In the genomic region with DNA sequence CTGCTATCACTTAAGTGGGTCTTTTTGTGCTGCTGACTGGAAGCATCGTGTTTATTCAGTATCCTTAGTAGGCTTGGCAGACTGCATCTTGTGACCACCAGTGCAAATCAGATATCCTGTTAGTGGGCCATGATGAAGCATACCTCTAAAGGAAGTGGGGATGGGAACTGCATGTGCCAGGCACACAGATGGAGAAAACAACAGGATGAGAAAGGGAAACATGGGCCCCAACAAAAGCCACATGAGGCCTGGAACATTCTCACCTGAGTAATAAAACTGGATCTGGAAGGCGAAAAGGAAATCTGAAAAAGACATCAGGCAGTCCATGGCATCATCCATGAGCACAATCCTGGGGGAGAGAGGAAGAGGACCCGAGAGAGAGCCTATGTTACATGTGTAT, we compare ENCODE assay signal across 18 mouse cellular contexts. TPM values are rescaled to one million over a fixed set of nuclear protein-coding genes. Genes with fewer than 3 reads are reported as not detected.
DNase-seq lines count a peak whose midpoint lies in the region; ATAC-seq and TF ChIP-seq lines count a peak whose summit lies in the region.
"Had no signal": no experiment of that assay in that cellular context is flagged by ENCODE, and none has a peak within 500 bp of the region (broad histone marks: within the 10 kb centered on the region; RNA-seq: fewer than 3 reads in every experiment).

No protein-coding gene starts in this region.

- no peak overlapping the region for H3K4me2 ChIP-seq in heart, embryonic 13.5 days
- H3K4me2 ChIP-seq in lung, embryonic 15.5 days = no peak overlapping the region
- no peak overlapping the region for H3K4me2 ChIP-seq in limb, embryonic 15.5 days
- H3K4me2 ChIP-seq: heart, embryonic 11.5 days had no signal

- no peak for TF ChIP-seq CTCF in cerebellum, adult 2 months (IDR thresholded peaks at IDR 0.05; ENCODE audit: borderline replicate concordance, insufficient read depth, low read depth, low read length)

- no peak for TF ChIP-seq POLR2A in cerebellum, adult 2 months (IDR thresholded peaks at IDR 0.05; ENCODE audit: borderline replicate concordance, insufficient read depth, low read length)

- no peaks in the 10 kb centered on the region for H3K36me3 ChIP-seq in heart, embryonic 13.5 days
- no peaks in the 10 kb centered on the region for H3K36me3 ChIP-seq in lung, embryonic 15.5 days
- no peaks in the 10 kb centered on the region; the same call in 1 of the 2 replicates for H3K36me3 ChIP-seq in limb, embryonic 15.5 days

- ATAC-seq in heart, embryonic 13.5 days (ENCODE audit: extremely low read depth, insufficient number of reproducible peaks, low FRiP score, low TSS enrichment) = no peak
- no peak for ATAC-seq in lung, embryonic 15.5 days (ENCODE audit: borderline replicate concordance, extremely low read depth, low FRiP score, low TSS enrichment)
- ATAC-seq in limb, embryonic 15.5 days (ENCODE audit: insufficient number of reproducible peaks, low FRiP score, low TSS enrichment, low read depth) = no peak

- H3K9me3 ChIP-seq in heart, embryonic 13.5 days = no peaks in the 10 kb centered on the region
- no peaks in the 10 kb centered on the region for H3K9me3 ChIP-seq in lung, embryonic 15.5 days
- no peaks in the 10 kb centered on the region for H3K9me3 ChIP-seq in limb, embryonic 15.5 days
- H3K9me3 ChIP-seq: megakaryocyte, embryonic 14.5 days had no signal

- H3K9ac ChIP-seq in heart, embryonic 13.5 days = peak overlapping the region; percentile 9; the same call in 1 of the 2 replicates
- H3K9ac ChIP-seq in lung, embryonic 15.5 days = no peak overlapping the region
- H3K9ac ChIP-seq in limb, embryonic 15.5 days = peak overlapping the region; percentile 10; the same call in 1 of the 2 replicates

- 6% methylated on average over 3 of the region's 3 CpGs for WGBS in cerebellum, adult 2 months
- 65% methylated on average over 3 of the region's 3 CpGs for WGBS in heart, embryonic 13.5 days
- 76% methylated on average over 3 of the region's 3 CpGs for WGBS in lung, embryonic 15.5 days
- WGBS in limb, embryonic 15.5 days = 58% methylated on average over 3 of the region's 3 CpGs

- peak overlapping the region; percentile 69 for H3K27ac ChIP-seq in cerebellum, adult 2 months (ENCODE audit: insufficient read depth, low read length)
- no peak overlapping the region for H3K27ac ChIP-seq in heart, embryonic 13.5 days (replicated peaks)
- peak overlapping the region; percentile 43; the same call in 1 of the 2 replicates for H3K27ac ChIP-seq in lung, embryonic 15.5 days
- H3K27ac ChIP-seq in limb, embryonic 15.5 days = peak overlapping the region; percentile 86

- H3K4me3 ChIP-seq in cerebellum, adult 2 months (replicated peaks; ENCODE audit: insufficient read depth, low read depth, low read length) = no peak overlapping the region
- H3K4me3 ChIP-seq in heart, embryonic 13.5 days = no peak overlapping the region
- no peak overlapping the region for H3K4me3 ChIP-seq in lung, embryonic 15.5 days
- no peak overlapping the region for H3K4me3 ChIP-seq in limb, embryonic 15.5 days
- H3K4me3 ChIP-seq: megakaryocyte, embryonic 14.5 days had no signal

- H3K4me1 ChIP-seq in cerebellum, adult 2 months (ENCODE audit: control insufficient read depth, insufficient read depth, low read length) = peaks cover 19% of the 10 kb centered on the region
- peaks cover 49% of the 10 kb centered on the region for H3K4me1 ChIP-seq in heart, embryonic 13.5 days
- H3K4me1 ChIP-seq in lung, embryonic 15.5 days = peaks cover 14% of the 10 kb centered on the region
- H3K4me1 ChIP-seq in limb, embryonic 15.5 days = peaks cover 35% of the 10 kb centered on the region

- DNase-seq in cerebellum, adult 2 months = peak; percentile 43 to 49
- no peak for DNase-seq in cerebellum, postnatal 25 days
- no peak for DNase-seq in heart, adult 9 months (ENCODE audit: low spot score in 2 of 2)
- no peak for DNase-seq in lung, postnatal 14 days
- DNase-seq in right cerebral cortex, postnatal 4 days = no peak
- DNase-seq: adrenal gland, postnatal 10 days; gastrocnemius, postnatal 36 days; heart, postnatal 36 days; kidney, adult 18-20 months; kidney, postnatal 25 days; left cerebral cortex, postnatal 4 days; thymus, postnatal 25 days had no signal

- no peaks in the 10 kb centered on the region for H3K27me3 ChIP-seq in cerebellum, adult 2 months (ENCODE audit: control insufficient read depth, insufficient read depth, low read length)
- H3K27me3 ChIP-seq in heart, embryonic 13.5 days (replicated peaks) = no peaks in the 10 kb centered on the region
- no peaks in the 10 kb centered on the region for H3K27me3 ChIP-seq in lung, embryonic 15.5 days
- H3K27me3 ChIP-seq in limb, embryonic 15.5 days = no peaks in the 10 kb centered on the region
- H3K27me3 ChIP-seq: CH12.LX had no signal

RNA-seq across cellular contexts. Expression of gene Arfgap2, which starts 19.2 kb away (rescaled TPM):
- polyA plus RNA-seq in cerebellum, adult 2 months (2012; rRNA removed) = 51.9 and 54.1 TPM in 2 replicates
- 63.3 and 64.4 TPM in 2 replicates for polyA plus RNA-seq in heart, embryonic 13.5 days (2015; fragmentation: Nextera tagmentation; extraction: Ambion mirVana)
- 89.5 and 93.0 TPM in 2 replicates for polyA plus RNA-seq in lung, embryonic 15.5 days (2015; fragmentation: Nextera tagmentation; extraction: Ambion mirVana)
- polyA plus RNA-seq in limb, embryonic 15.5 days (2015; fragmentation: Nextera tagmentation; extraction: Ambion mirVana) = 82.9 and 83.1 TPM in 2 replicates

RNA-seq across cellular contexts. Expression of gene Pacsin3, which starts 28.2 kb away (rescaled TPM):
- polyA plus RNA-seq in cerebellum, adult 2 months (2012; rRNA removed) = 153 and 159 TPM in 2 replicates
- polyA plus RNA-seq in heart, embryonic 13.5 days (2015; fragmentation: Nextera tagmentation; extraction: Ambion mirVana) = 35.4 and 38.2 TPM in 2 replicates
- polyA plus RNA-seq in lung, embryonic 15.5 days (2015; fragmentation: Nextera tagmentation; extraction: Ambion mirVana) = 51.7 and 54.2 TPM in 2 replicates
- 58.1 and 93.7 TPM in 2 replicates for polyA plus RNA-seq in limb, embryonic 15.5 days (2015; fragmentation: Nextera tagmentation; extraction: Ambion mirVana)

RNA-seq across cellular contexts. Expression of gene Ddb2, which starts 47.2 kb away (rescaled TPM):
- 34.5 and 41.5 TPM in 2 replicates for polyA plus RNA-seq in cerebellum, adult 2 months (2012; rRNA removed)
- 7.1 and 7.4 TPM in 2 replicates for polyA plus RNA-seq in heart, embryonic 13.5 days (2015; fragmentation: Nextera tagmentation; extraction: Ambion mirVana)
- 19.7 and 20.4 TPM in 2 replicates for polyA plus RNA-seq in lung, embryonic 15.5 days (2015; fragmentation: Nextera tagmentation; extraction: Ambion mirVana)
- polyA plus RNA-seq in limb, embryonic 15.5 days (2015; fragmentation: Nextera tagmentation; extraction: Ambion mirVana) = 20.0 and 22.1 TPM in 2 replicates

Comparison
In these comparisons a context has a peak if more than half of its experiments do, and no peak if none do; other contexts are left out.
1. DNase-seq: peak in cerebellum, adult 2 months (2 of 2); none in cerebellum, postnatal 25 days (0 of 2), heart, adult 9 months (0 of 2), lung, postnatal 14 days (single experiment) and right cerebral cortex, postnatal 4 days (single experiment).